Mouse (Mus musculus) embryonic facial prominence, embryonic 10.5 days (tissue): ENCODE measurements around the gene Spz1. TPM values are rescaled to one million over a fixed set of nuclear protein-coding genes. Genes with fewer than 3 reads are reported as not detected.
A peak's percentile ranks its signal among the peaks of the same experiment; 100 is the strongest.

Source experiments
- DNase-seq: peaks from one replicate; pipeline ENCODE4 v3.0.0-alpha.2; 2017; ENCODE audit warnings: low spot score
- H3K27ac ChIP-seq: fragments of 300-500 bp; sonication (generic); replicated peaks from 2 replicates; pipeline ENCODE4 v1.5.1; 2016; ENCODE audit warnings: mild to moderate bottlenecking
- H3K27me3 ChIP-seq: fragments of 300-500 bp; sonication (generic); replicated peaks from 2 replicates; pipeline ENCODE4 v1.6.1; 2016; ENCODE audit warnings: low read depth, mild to moderate bottlenecking; ENCODE audit not compliant: poor library complexity, severe bottlenecking
- H3K36me3 ChIP-seq: fragments of 300-500 bp; sonication (generic); replicated peaks from 2 replicates; pipeline ENCODE4 v1.6.1; 2016; ENCODE audit warnings: mild to moderate bottlenecking, moderate library complexity
- H3K4me1 ChIP-seq: fragments of 300-500 bp; sonication (generic); 2 replicates; pipeline ENCODE4 v1.6.1; 2016
- H3K4me3 ChIP-seq: fragments of 300-500 bp; sonication (generic); 2 replicates; pipeline ENCODE4 v1.5.1; 2016; ENCODE audit warnings: mild to moderate bottlenecking, moderate library complexity
- H3K9me3 ChIP-seq: fragments of 300-500 bp; sonication (generic); 2 replicates; pipeline ENCODE4 v1.6.1; 2016; ENCODE audit warnings: mild to moderate bottlenecking
- whole genome bisulfite sequencing: fragments of 180-500 bp; shearing (Covaris S2); methylation state at CpG from one replicate; pipeline ENCODE4 v1.1.7; 2016; 5-methylcytosine and 5-hydroxymethylcytosine counted together
- polyA plus RNA-seq: library from polyadenylated mRNA; unstranded; fragments of >200 nt; fragmentation: Nextera tagmentation; extraction: Ambion mirVana; gene quantifications from 2 replicates; pipeline ENCODE4 v1.2.1, GENCODE M21; 2016

The Spz1 gene
- polyA plus RNA-seq, 1 experiment from 2014 or later: not detected

DNA sequence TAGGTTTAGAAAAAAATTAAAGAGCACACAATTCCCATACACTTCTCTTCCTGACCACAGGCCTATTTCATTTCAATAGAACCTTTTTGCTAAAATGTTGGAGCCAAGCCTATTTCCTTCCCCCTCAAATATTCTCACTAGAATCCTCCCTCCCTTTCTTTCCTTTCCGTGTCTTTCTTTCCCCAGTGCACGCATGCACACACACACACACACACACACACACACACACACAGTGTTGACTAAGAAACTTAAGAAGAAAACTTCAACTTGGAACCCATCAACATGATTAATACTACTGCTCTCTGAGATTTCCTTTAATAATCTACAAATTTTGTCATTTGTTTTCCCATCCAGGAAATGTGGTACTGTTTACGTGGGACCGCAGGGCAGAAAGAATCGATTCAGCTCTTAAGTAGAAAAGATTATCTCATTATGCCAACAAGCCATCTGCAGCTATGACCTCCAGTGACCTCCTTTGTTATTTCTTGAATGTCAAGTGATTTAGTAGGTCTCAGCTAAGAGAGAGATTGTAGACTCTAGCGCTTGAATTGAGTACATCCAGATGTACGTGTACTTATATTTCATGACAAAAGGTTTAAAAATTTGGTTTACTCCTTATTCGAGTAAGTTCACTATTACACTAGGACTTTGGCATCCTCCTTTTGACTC is 19.4 kb downstream of the Spz1 start:
- H3K4me1 ChIP-seq: peaks cover 19% of the 10 kb centered on the region
- H3K27me3 ChIP-seq: no peaks in the 10 kb centered on the region
- peak overlapping the region; percentile 31; the same call in 1 of the 2 replicates for H3K27ac ChIP-seq
- WGBS: 29% methylated on average over 8 of the region's 8 CpGs
- H3K9me3 ChIP-seq: peaks cover 8% of the 10 kb centered on the region; the same call in 1 of the 2 replicates
- no peak overlapping the region for H3K4me3 ChIP-seq
- peak; percentile 34 for DNase-seq
- H3K36me3 ChIP-seq: no peaks in the 10 kb centered on the region

GRCm38 (mm10) chr13:92547093-92547492 is 28.9 kb downstream of the Spz1 start:
- WGBS: 85% methylated on average over 4 of the region's 4 CpGs
- no peak overlapping the region for H3K4me3 ChIP-seq
- no peaks in the 10 kb centered on the region for H3K36me3 ChIP-seq

DNA sequence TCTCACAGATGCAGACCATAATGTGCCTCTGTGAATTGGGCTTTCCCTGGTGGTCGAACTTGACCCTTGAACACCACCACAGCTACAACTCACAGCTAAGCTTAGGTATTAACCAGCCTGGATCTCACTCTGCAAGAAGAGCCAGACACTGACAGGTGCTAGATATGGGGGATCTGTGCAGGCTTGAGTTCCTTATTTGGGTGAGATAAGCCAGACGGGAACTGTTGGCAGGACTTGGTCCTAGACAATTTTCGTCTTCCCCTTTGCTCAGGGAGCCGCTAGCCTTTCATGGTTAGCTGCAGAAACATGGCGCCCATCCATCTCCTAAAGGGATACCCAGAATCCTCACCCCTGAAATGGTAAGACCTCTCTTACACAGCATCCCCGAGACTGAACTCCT is 35.0 kb downstream of the Spz1 start:
- no peaks in the 10 kb centered on the region for H3K27me3 ChIP-seq
- no peaks in the 10 kb centered on the region for H3K4me1 ChIP-seq
- no peak overlapping the region for H3K4me3 ChIP-seq
- no peak overlapping the region for H3K27ac ChIP-seq
- WGBS: 85% methylated on average over 6 of the region's 6 CpGs
- H3K9me3 ChIP-seq: no peaks in the 10 kb centered on the region
- no peak for DNase-seq
- no peaks in the 10 kb centered on the region for H3K36me3 ChIP-seq

More at GRCm38 (mm10) chr13:92547093-92547492, 28.9 kb downstream of the Spz1 start:
- no peak for DNase-seq
- no peaks in the 10 kb centered on the region for H3K4me1 ChIP-seq
- no peaks in the 10 kb centered on the region for H3K27me3 ChIP-seq
- H3K27ac ChIP-seq: no peak overlapping the region
- peaks cover 24% of the 10 kb centered on the region for H3K9me3 ChIP-seq

DNA sequence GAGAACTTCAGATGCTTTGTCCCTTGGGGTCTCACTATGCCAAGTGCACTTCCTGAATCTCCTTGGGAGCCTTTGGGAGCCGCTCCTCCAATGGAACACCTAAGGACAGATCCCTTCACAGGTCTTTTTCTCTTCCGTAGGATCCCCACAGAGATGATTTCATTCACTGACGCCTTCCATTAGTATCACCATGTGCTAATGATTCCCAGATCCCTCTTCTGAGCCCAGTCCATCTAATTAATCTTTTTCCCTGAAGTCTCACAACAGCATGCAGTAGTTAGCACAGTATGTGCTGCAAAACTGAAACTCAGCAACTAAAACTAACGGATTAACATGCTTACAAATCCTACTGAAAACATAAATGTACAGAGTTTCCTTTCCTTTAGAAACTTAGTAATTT is 36.8 kb downstream of the Spz1 start:
- Histone ChIP-seq H3K27ac (no peak overlapping the region), H3K4me3 (no peak overlapping the region), H3K27me3 (no peaks in the 10 kb centered on the region), H3K9me3 (no peaks in the 10 kb centered on the region), H3K4me1 (no peaks in the 10 kb centered on the region), H3K36me3 (no peaks in the 10 kb centered on the region)
- DNase-seq: no peak
- 48% methylated on average over 4 of the region's 4 CpGs for WGBS

- Histone ChIP-seq H3K27ac (no peak overlapping the region), H3K36me3 (no peaks in the 10 kb centered on the region), H3K27me3 (no peaks in the 10 kb centered on the region), H3K4me3 (no peak overlapping the region), H3K4me1 (peaks cover 8% of the 10 kb centered on the region), H3K9me3 (no peaks in the 10 kb centered on the region)
- DNase-seq: no peak
- WGBS: 55% methylated on average over 2 of the region's 2 CpGs
Measured at GRCm38 (mm10) chr13:92533801-92534200, 42.2 kb downstream of the Spz1 start.

DNA sequence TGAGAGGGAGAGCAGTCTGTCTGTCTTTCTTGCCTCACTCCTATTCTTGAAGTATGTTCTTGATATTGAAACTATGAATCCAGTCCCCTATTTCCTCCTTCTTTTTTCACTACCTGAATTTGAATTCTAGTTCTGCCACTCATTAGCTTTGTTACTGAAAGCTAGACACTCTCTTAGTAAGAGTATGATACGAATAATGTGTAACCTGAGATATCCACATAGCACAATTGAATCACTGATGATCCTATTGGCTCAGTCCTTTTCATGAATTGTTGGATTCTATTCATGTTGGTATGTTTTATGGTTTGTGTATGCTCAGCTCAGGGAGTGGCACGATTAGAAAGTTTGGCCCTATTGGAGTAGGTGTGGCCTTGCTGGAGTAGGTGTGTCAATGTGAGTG is 43.8 kb downstream of the Spz1 start:
- no peaks in the 10 kb centered on the region for H3K27me3 ChIP-seq
- H3K4me3 ChIP-seq: no peak overlapping the region
- peaks cover 8% of the 10 kb centered on the region for H3K4me1 ChIP-seq
- no peak for DNase-seq
- no peaks in the 10 kb centered on the region for H3K9me3 ChIP-seq
- 82% methylated on average over 2 of the region's 2 CpGs for WGBS
- H3K36me3 ChIP-seq: peaks cover 2% of the 10 kb centered on the region; the same call in 1 of the 2 replicates
- H3K27ac ChIP-seq: no peak overlapping the region

DNA sequence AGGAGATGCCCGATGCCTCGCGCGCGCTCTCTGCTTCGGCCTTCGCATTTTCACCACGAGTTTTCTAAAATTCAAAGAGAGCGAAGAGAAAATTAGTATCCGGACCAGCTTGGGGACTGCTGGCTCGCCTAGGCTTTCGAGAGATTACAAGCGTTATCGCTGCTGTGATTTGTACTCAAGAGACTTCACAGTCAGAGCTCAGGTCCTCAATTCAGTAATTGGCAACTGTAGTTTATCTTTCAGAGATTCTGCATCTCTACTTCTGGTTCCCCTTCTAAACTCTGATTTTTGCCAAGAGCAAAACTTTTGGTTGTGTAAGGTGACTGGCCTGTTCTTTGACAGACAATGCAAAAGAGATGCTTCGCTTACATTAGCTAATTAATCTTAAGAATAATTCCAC is 44.7 kb downstream of the Spz1 start:
- DNase-seq: no peak
- WGBS: 7% methylated on average over 15 of the region's 15 CpGs
- peaks cover 5% of the 10 kb centered on the region; the same call in 1 of the 2 replicates for H3K36me3 ChIP-seq
- peak overlapping the region; percentile 94 for H3K27ac ChIP-seq
- H3K4me1 ChIP-seq: peaks cover 8% of the 10 kb centered on the region
- no peaks in the 10 kb centered on the region for H3K27me3 ChIP-seq
- peak overlapping the region; percentile 80 for H3K4me3 ChIP-seq
- no peaks in the 10 kb centered on the region for H3K9me3 ChIP-seq

GRCm38 (mm10) chr13:92530721-92531211 is 45.2 kb downstream of the Spz1 start, which contains the start of gene Zfyve16:
Gene Zfyve16 (minus strand): TSS chr13:92530868.
- H3K4me1 ChIP-seq: peaks cover 8% of the 10 kb centered on the region

DNA sequence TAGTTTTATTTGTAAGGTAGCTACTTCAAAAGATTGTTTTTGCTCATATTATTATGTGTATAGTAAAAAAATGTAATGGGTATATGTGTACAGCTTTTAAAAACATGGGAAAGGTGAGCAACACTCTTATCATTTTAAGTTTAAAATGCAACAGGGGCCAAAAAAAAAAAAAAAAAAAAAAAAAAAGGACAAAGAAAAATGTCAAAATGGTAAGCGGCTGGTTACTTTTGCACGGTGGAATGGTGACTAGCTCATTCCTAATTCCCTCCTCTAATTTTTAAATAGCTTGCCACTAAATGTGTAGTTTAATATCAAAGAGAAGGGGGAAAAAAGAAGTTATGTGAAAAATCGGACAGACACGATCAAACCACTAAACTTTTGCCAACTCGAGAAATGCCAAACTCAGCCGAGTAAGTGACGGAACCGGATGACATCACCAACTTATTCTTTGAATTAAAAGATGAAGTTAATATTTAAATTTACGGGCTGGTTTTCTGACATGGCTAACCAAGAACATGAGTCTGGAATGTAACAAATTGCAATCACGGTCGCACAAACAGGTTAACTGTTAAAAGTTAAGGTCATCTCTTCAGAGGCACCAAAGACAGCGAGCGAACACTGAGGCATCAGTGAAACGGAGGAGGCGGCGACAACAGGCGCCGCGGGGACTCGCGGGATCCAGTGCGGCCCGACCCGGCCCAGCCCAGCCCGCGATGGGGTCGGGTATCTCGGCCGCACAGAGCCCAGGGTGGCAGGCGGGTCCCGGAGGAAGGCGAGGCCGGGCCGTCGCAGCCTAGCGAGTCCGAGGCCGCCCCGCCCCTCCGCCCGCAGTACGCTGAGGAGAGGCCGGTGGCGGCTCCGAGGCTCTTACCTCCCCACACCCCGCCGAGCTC is 45.9 kb downstream of the Spz1 start:
- Histone ChIP-seq H3K36me3 (peaks cover 5% of the 10 kb centered on the region; the same call in 1 of the 2 replicates), H3K27me3 (no peaks in the 10 kb centered on the region), H3K4me3 (peak overlapping the region; percentile 80), H3K4me1 (peaks cover 8% of the 10 kb centered on the region), H3K27ac (peak overlapping the region; percentile 94), H3K9me3 (no peaks in the 10 kb centered on the region)
- WGBS: 4% methylated on average over 47 of the region's 47 CpGs
- no peak for DNase-seq

More at GRCm38 (mm10) chr13:92530721-92531211, 45.2 kb downstream of the Spz1 start, which contains the start of gene Zfyve16:
- Histone ChIP-seq H3K4me3 (peak within 1 kb of the TSS; percentile 80), H3K27me3 (no peaks in the 10 kb centered on the region), H3K36me3 (peaks cover 5% of the 10 kb centered on the region; the same call in 1 of the 2 replicates), H3K9me3 (no peaks in the 10 kb centered on the region), H3K27ac (peak within 1 kb of the TSS; percentile 94)
- DNase-seq: peak; percentile 98
- WGBS: under 1% methylated on average over 46 of the region's 46 CpGs

Other genes with a start within 250 kb of the Spz1 start
- 27.0 and 27.5 TPM in 2 replicates for gene Dhfr, start 221.4 kb downstream of the Spz1 start, polyA plus RNA-seq
- 34.5 and 34.9 TPM in 2 replicates for gene Msh3, start 221.2 kb downstream of the Spz1 start, polyA plus RNA-seq
- gene Ankrd34b, start 150.3 kb downstream of the Spz1 start, polyA plus RNA-seq: 0.06 TPM in 1 of 2 replicates, not detected in the other
- gene Fam151b, start 92.2 kb downstream of the Spz1 start, polyA plus RNA-seq: 0.12 TPM in 1 of 2 replicates, not detected in the other
- 11.7 and 12.2 TPM in 2 replicates for gene Zfyve16, start 45.3 kb downstream of the Spz1 start, polyA plus RNA-seq
- 11.6 TPM in 2 replicates for gene Serinc5, start 34.9 kb upstream of the Spz1 start, polyA plus RNA-seq
- 1.1 and 1.8 TPM in 2 replicates for gene Thbs4, start 218.6 kb upstream of the Spz1 start, polyA plus RNA-seq